Mouse (Mus musculus): ENCODE measurements at regions not wholly inside any gene's neighbourhood (a gene's known extent, or its start where the extent isn't known, plus 50 kb on each side); places are given as distances from the start of the nearest gene placed in this dataset.

- H3K4me1 ChIP-seq = no peaks in the 10 kb centered on the region
- no peak overlapping the region for H3K4me3 ChIP-seq
- H3K9ac ChIP-seq (replicated peaks) = no peak overlapping the region
- no peak overlapping the region for H3K4me2 ChIP-seq (replicated peaks)
- H3K36me3 ChIP-seq = no peaks in the 10 kb centered on the region
- 26% methylated on average over 5 of the region's 5 CpGs for WGBS
- no peaks in the 10 kb centered on the region for H3K27me3 ChIP-seq
- H3K9me3 ChIP-seq = no peaks in the 10 kb centered on the region
- ATAC-seq (replicated peaks) = no peak
- H3K27ac ChIP-seq (replicated peaks) = no peak overlapping the region
These were observed 534.3 kb downstream of the Poteg start for GRCm38 (mm10) chr8:27981769-27982168.

GRCm38 (mm10) chr8:28012849-28013248 lies 565.4 kb downstream of the Poteg start:
- H3K4me1 ChIP-seq = no peaks in the 10 kb centered on the region
- no peak overlapping the region for H3K4me2 ChIP-seq (replicated peaks)
- ATAC-seq (replicated peaks) = no peak
- H3K27ac ChIP-seq (replicated peaks) = no peak overlapping the region
- H3K9me3 ChIP-seq = no peaks in the 10 kb centered on the region
- H3K9ac ChIP-seq (replicated peaks) = no peak overlapping the region
- H3K4me3 ChIP-seq = no peak overlapping the region
- no peaks in the 10 kb centered on the region for H3K36me3 ChIP-seq
- 12% methylated on average over 4 of the region's 4 CpGs for WGBS
- no peaks in the 10 kb centered on the region for H3K27me3 ChIP-seq
